Comparison of ENCODE assay signal across 31 mouse cellular contexts in the genomic region with DNA sequence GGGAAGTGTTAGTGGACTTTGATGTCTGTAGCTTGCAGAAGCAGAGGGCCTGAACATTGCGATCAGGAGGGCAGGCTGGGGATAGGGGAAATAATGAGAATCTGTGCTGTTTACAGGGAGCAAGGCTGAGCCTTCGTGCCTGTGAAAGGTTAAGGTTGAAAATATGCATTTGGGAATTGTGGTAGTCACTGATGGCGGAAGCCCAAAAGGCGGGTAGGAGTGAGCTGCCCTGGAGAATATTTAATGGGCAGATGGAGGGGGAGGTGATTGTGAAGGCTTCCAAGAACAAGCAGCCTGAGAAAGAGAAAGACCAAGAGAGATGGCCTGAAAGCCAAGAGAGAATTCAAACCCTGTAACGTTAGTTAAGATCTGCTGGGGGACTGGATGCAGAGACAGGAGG. TPM values are rescaled to one million over a fixed set of nuclear protein-coding genes. Genes with fewer than 3 reads are reported as not detected.
DNase-seq lines count a peak whose midpoint lies in the region; ATAC-seq lines count a peak whose summit lies in the region.
"Had no signal": no experiment of that assay in that cellular context is flagged by ENCODE, and none has a peak within 500 bp of the region (broad histone marks: within the 10 kb centered on the region; RNA-seq: fewer than 3 reads in every experiment).

No protein-coding gene starts in this region.

- peak overlapping the region; percentile 63 for H3K27ac ChIP-seq in brown adipose tissue, adult 24 weeks (replicated peaks; ENCODE audit: low read depth, low read length)
- H3K27ac ChIP-seq in hindbrain, embryonic 14.5 days, result no peak overlapping the region
- H3K27ac ChIP-seq: embryonic facial prominence, embryonic 13.5 days; forebrain, embryonic 13.5 days; hindbrain, embryonic 12.5 days; kidney, postnatal 0 days; liver, embryonic 14.5 days; midbrain, embryonic 15.5 days; neural tube, embryonic 12.5 days had no signal

- DNase-seq in gastrocnemius, postnatal 25 days, result peak; percentile 44
- DNase-seq in gastrocnemius, postnatal 4 days (ENCODE audit: low spot score in 2 of 2), result no peak
- peak; percentile 13 for DNase-seq in kidney, postnatal 36 days
- DNase-seq in kidney, adult 8-10 months, result no peak
- DNase-seq in hindbrain, embryonic 14.5 days (ENCODE audit: low spot score), result no peak
- no peak for DNase-seq in frontal cortex, postnatal 25 days (ENCODE audit: low spot score in 2 of 2)
- DNase-seq: adrenal gland, postnatal 36 days; cerebellum, adult 11-12 months; cerebellum, postnatal 25 days; embryo, embryonic 11 days; gastrocnemius, postnatal 10 days; lung, embryonic 14.5 days; lung, postnatal 36 days; right cerebral cortex, postnatal 14 days had no signal

- peaks cover 26% of the 10 kb centered on the region for H3K4me1 ChIP-seq in brown adipose tissue, adult 24 weeks (ENCODE audit: control insufficient read depth, insufficient read depth, insufficient read length, low read length)
- peaks cover 10% of the 10 kb centered on the region; the same call in 1 of the 2 replicates for H3K4me1 ChIP-seq in hindbrain, embryonic 14.5 days (replicated peaks; ENCODE audit: control insufficient read depth, insufficient read depth, low read length)

- no peak overlapping the region for H3K9ac ChIP-seq in hindbrain, embryonic 14.5 days
- H3K9ac ChIP-seq: embryonic facial prominence, embryonic 13.5 days; forebrain, embryonic 13.5 days; hindbrain, embryonic 12.5 days; liver, embryonic 14.5 days; lung, embryonic 14.5 days; midbrain, embryonic 15.5 days; neural tube, embryonic 12.5 days had no signal

- no peak overlapping the region for H3K4me3 ChIP-seq in brown adipose tissue, adult 24 weeks (ENCODE audit: insufficient read depth, low read depth, low read length)
- H3K4me3 ChIP-seq in hindbrain, embryonic 14.5 days (replicated peaks; ENCODE audit: low read length), result no peak overlapping the region
- H3K4me3 ChIP-seq: embryonic facial prominence, embryonic 13.5 days; erythroblast, embryonic 14.5 days; forebrain, embryonic 13.5 days; hindbrain, embryonic 12.5 days; megakaryocyte, embryonic 14.5 days; midbrain, embryonic 15.5 days; neural tube, embryonic 12.5 days had no signal

- no peak overlapping the region for H3K4me2 ChIP-seq in hindbrain, embryonic 14.5 days (replicated peaks)
- H3K4me2 ChIP-seq: embryonic facial prominence, embryonic 13.5 days; forebrain, embryonic 13.5 days; hindbrain, embryonic 12.5 days; lung, embryonic 14.5 days; midbrain, embryonic 15.5 days; neural tube, embryonic 12.5 days had no signal

- WGBS in hindbrain, embryonic 14.5 days, result 39% methylated on average over 5 of the region's 5 CpGs

- H3K36me3 ChIP-seq in hindbrain, embryonic 14.5 days (replicated peaks; ENCODE audit: control insufficient read depth, insufficient read depth), result no peaks in the 10 kb centered on the region
- H3K36me3 ChIP-seq: embryonic facial prominence, embryonic 13.5 days; hindbrain, embryonic 12.5 days; midbrain, embryonic 15.5 days; neural tube, embryonic 12.5 days had no signal

- ATAC-seq in hindbrain, embryonic 14.5 days (ENCODE audit: low FRiP score), result no peak
- ATAC-seq: forebrain, embryonic 13.5 days; midbrain, embryonic 15.5 days had no signal

- no peaks in the 10 kb centered on the region for H3K9me3 ChIP-seq in hindbrain, embryonic 14.5 days (ENCODE audit: control insufficient read depth, low read length)
- H3K9me3 ChIP-seq: embryonic facial prominence, embryonic 13.5 days; forebrain, embryonic 13.5 days; hindbrain, embryonic 12.5 days; midbrain, embryonic 15.5 days; neural tube, embryonic 12.5 days had no signal

- H3K27me3 ChIP-seq in hindbrain, embryonic 14.5 days (ENCODE audit: control insufficient read depth, insufficient read depth, low read length), result no peaks in the 10 kb centered on the region
- H3K27me3 ChIP-seq: embryonic facial prominence, embryonic 13.5 days; forebrain, embryonic 13.5 days; hindbrain, embryonic 12.5 days; megakaryocyte, embryonic 14.5 days; midbrain, embryonic 15.5 days; neural tube, embryonic 12.5 days had no signal

RNA-seq across cellular contexts. Expression of a gene that starts 2.3 kb away (rescaled TPM):
- 1 to 10 TPM; 6.3 to 7.4 TPM for total RNA-seq in gastrocnemius, postnatal 25 days (2021)
- 10 to 100 TPM; 27.6 to 30.9 TPM for total RNA-seq in gastrocnemius, postnatal 4 days (2021)
- polyA plus RNA-seq in brown adipose tissue, adult 24 weeks (2012; ENCODE audit: insufficient read depth, insufficient read length, missing spikeins), result 10.2 and 11.2 TPM in 2 replicates
- 20.9 and 24.9 TPM in 2 replicates for polyA plus RNA-seq in hindbrain, embryonic 14.5 days (2014; fragmentation: Nextera tagmentation; extraction: Ambion mirVana)
- polyA plus RNA-seq: erythroblast, embryonic 14.5 days had no signal

RNA-seq across cellular contexts. Expression of a gene that starts 50.6 kb away (rescaled TPM):
- total RNA-seq in gastrocnemius, postnatal 25 days (2021), result not detected
- not detected for total RNA-seq in gastrocnemius, postnatal 4 days (2021)
- not detected in 2 replicates for polyA plus RNA-seq in brown adipose tissue, adult 24 weeks (2012; ENCODE audit: insufficient read depth, insufficient read length, missing spikeins)
- not detected in 2 replicates for polyA plus RNA-seq in hindbrain, embryonic 14.5 days (2014; fragmentation: Nextera tagmentation; extraction: Ambion mirVana)
- total RNA-seq: adrenal gland, postnatal 36 days; gastrocnemius, postnatal 10 days; heart, adult 8-10 months; heart, postnatal 25 days; left cerebral cortex, adult 18-20 months; left cerebral cortex, postnatal 25 days had no signal
- polyA plus RNA-seq: embryonic facial prominence, embryonic 13.5 days; erythroblast, embryonic 14.5 days; forebrain, embryonic 13.5 days; heart, embryonic 14.5 days; hindbrain, embryonic 12.5 days; kidney, postnatal 0 days; limb, embryonic 14.5 days; liver, embryonic 14.5 days; lung, embryonic 14.5 days; midbrain, embryonic 15.5 days; neural tube, embryonic 12.5 days; spleen, adult 2 months had no signal

Comparison
In these comparisons a context has a peak if more than half of its experiments do, and no peak if none do; other contexts are left out.
1. DNase-seq: peak in gastrocnemius, postnatal 25 days (single experiment) and kidney, postnatal 36 days (2 of 2); none in gastrocnemius, postnatal 4 days (0 of 2), kidney, adult 8-10 months (0 of 2), hindbrain, embryonic 14.5 days (single experiment) and frontal cortex, postnatal 25 days (0 of 2).